Mouse (Mus musculus) kidney, embryonic 16.5 days (tissue): ENCODE measurements around the gene Olfr297. TPM values are rescaled to one million over a fixed set of nuclear protein-coding genes. Genes with fewer than 3 reads are reported as not detected.

Experiments
- ATAC-seq: fragments of 200-750 bp; cut with Nextera tagmentation; 2 replicates; pipeline ENCODE4 v1.8.0; 2017; ENCODE audit warnings: moderate TSS enrichment; ENCODE audit not compliant: low FRiP score, low TSS enrichment
- H3K27ac ChIP-seq: fragments of 300-500 bp; sonication (generic); 2 replicates; pipeline ENCODE4 v1.5.1; 2014; ENCODE audit warnings: low read length
- H3K27me3 ChIP-seq: fragments of 300-500 bp; sonication (generic); 2 replicates; pipeline ENCODE4 v1.6.1; 2014; ENCODE audit warnings: low read length, control low read depth, mixed read lengths; ENCODE audit not compliant: insufficient read depth
- H3K36me3 ChIP-seq: fragments of 300-500 bp; sonication (generic); 2 replicates; pipeline ENCODE4 v1.6.1; 2014; ENCODE audit warnings: low read length, control low read depth, mixed read lengths; ENCODE audit not compliant: insufficient read depth
- H3K4me1 ChIP-seq: fragments of 300-500 bp; sonication (generic); 2 replicates; pipeline ENCODE4 v1.6.1; 2014; ENCODE audit warnings: low read length, control low read depth, mixed read lengths; ENCODE audit not compliant: insufficient read depth
- H3K4me2 ChIP-seq: fragments of 300-500 bp; sonication (generic); replicated peaks from 2 replicates; pipeline ENCODE4 v1.6.1; 2014; ENCODE audit warnings: low read depth, low read length
- H3K4me3 ChIP-seq: fragments of 300-500 bp; sonication (generic); 2 replicates; pipeline ENCODE4 v1.5.1; 2014; ENCODE audit warnings: mild to moderate bottlenecking, low read length
- H3K9ac ChIP-seq: fragments of 300-500 bp; sonication (generic); replicated peaks from 2 replicates; pipeline ENCODE4 v1.6.1; 2014; ENCODE audit warnings: low read length
- H3K9me3 ChIP-seq: fragments of 300-500 bp; sonication (generic); 2 replicates; pipeline ENCODE4 v1.6.1; 2016; ENCODE audit warnings: low read length, control low read depth
- WGBS: fragments of 180-500 bp; shearing (Covaris S2); extraction: QIAGEN DNeasy Blood & Tissue Kit; methylation state at CpG from one replicate; pipeline ENCODE4 v1.1.7; 2014; 5-methylcytosine and 5-hydroxymethylcytosine counted together
- polyA plus RNA-seq: library from polyadenylated mRNA; unstranded; fragments of >200 nt; fragmentation: Nextera tagmentation; extraction: Ambion mirVana; gene quantifications from 2 replicates; pipeline ENCODE4 v1.2.1, GENCODE M21; 2015

Gene Olfr297
- not detected in 2 replicates for polyA plus RNA-seq

GRCm38 (mm10) chr7:86519668-86520067 is at the start of gene Olfr297:
Gene Olfr297 (plus strand): TSS chr7:86519968.
- Histone ChIP-seq H3K4me2 (no peak within 1 kb of the TSS), H3K9ac (no peak within 1 kb of the TSS), H3K4me3 (no peak within 1 kb of the TSS), H3K9me3 (no peaks in the 10 kb centered on the region), H3K27me3 (no peaks in the 10 kb centered on the region), H3K36me3 (no peaks in the 10 kb centered on the region), H3K27ac (no peak within 1 kb of the TSS), H3K4me1 (no peaks in the 10 kb centered on the region)
- ATAC-seq, result no peak

GRCm38 (mm10) chr7:86492384-86492783 is 27.4 kb upstream of the Olfr297 start, which contains the start of gene Olfr298:
Gene Olfr298 (minus strand): TSS chr7:86492484.
- Histone ChIP-seq H3K27me3 (no peaks in the 10 kb centered on the region), H3K36me3 (no peaks in the 10 kb centered on the region), H3K4me3 (no peak within 1 kb of the TSS), H3K9ac (no peak within 1 kb of the TSS), H3K4me1 (no peaks in the 10 kb centered on the region), H3K27ac (no peak within 1 kb of the TSS), H3K9me3 (no peaks in the 10 kb centered on the region), H3K4me2 (no peak within 1 kb of the TSS)
- WGBS, result 88% methylated on average over 1 of the region's 1 CpGs
- ATAC-seq, result no peak

Other genes starting within 250 kb of the Olfr297 start
- gene Olfr310, start 242.8 kb upstream of the Olfr297 start, polyA plus RNA-seq, result not detected in 2 replicates
- gene Olfr309, start 206.3 kb upstream of the Olfr297 start, polyA plus RNA-seq, result not detected in 2 replicates
- not detected in 2 replicates for gene Olfr308, start 194.3 kb upstream of the Olfr297 start, polyA plus RNA-seq
- not detected in 2 replicates for gene Olfr307, start 182.4 kb upstream of the Olfr297 start, polyA plus RNA-seq
- not detected in 2 replicates for gene Olfr305, start 153.0 kb upstream of the Olfr297 start, polyA plus RNA-seq
- not detected in 2 replicates for gene Olfr304, start 133.3 kb upstream of the Olfr297 start, polyA plus RNA-seq
- gene Olfr303, start 122.2 kb upstream of the Olfr297 start, polyA plus RNA-seq, result not detected in 2 replicates
- gene Olfr301, start 116.1 kb upstream of the Olfr297 start, polyA plus RNA-seq, result not detected in 2 replicates
- gene Olfr299, start 60.0 kb upstream of the Olfr297 start, polyA plus RNA-seq, result not detected in 2 replicates
- not detected in 2 replicates for gene Olfr298, start 27.5 kb upstream of the Olfr297 start, polyA plus RNA-seq
- gene Olfr295, start 63.9 kb downstream of the Olfr297 start, polyA plus RNA-seq, result not detected in 2 replicates
- gene Olfr294, start 96.7 kb downstream of the Olfr297 start, polyA plus RNA-seq, result not detected in 2 replicates
- gene Olfr293, start 129.1 kb downstream of the Olfr297 start, polyA plus RNA-seq, result not detected in 2 replicates
- not detected in 2 replicates for gene Olfr292, start 168.4 kb downstream of the Olfr297 start, polyA plus RNA-seq